8 mouse cellular contexts compared by ENCODE assay signal in the genomic region with DNA sequence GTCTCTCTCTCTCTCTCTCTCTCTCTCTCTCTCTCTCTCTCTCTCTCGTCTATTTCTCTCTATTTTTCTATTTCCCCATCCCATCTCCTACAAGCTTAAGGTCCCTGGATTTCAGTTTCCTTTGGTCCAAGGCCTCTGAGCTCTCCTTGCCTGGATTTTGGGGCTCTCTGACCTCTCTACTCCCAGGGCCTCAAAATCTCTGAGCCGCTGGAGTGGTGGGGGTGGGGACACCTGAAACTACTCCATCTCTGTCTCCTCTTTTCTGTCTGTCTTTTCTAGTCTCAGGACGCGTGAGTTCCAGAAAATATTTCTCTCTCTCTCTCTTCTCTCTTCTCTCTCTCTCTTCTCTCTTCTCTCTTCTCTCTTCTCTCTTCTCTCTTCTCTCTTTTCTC. TPM values are rescaled to one million over a fixed set of nuclear protein-coding genes. Genes with fewer than 3 reads are reported as not detected.
DNase-seq lines count a peak whose midpoint lies in the region; ATAC-seq lines count a peak whose summit lies in the region.

No protein-coding gene starts in this region.

- H3K4me2 ChIP-seq in kidney, embryonic 15.5 days: peak overlapping the region; percentile 77
- H3K4me2 ChIP-seq in embryonic facial prominence, embryonic 13.5 days: peak overlapping the region; percentile 72
- peak overlapping the region; percentile 67 for H3K4me2 ChIP-seq in intestine, embryonic 14.5 days (ENCODE audit: low read length)
- H3K4me2 ChIP-seq in neural tube, embryonic 12.5 days (replicated peaks): peak overlapping the region; percentile 82

- peak overlapping the region; percentile 67 for H3K27ac ChIP-seq in kidney, embryonic 15.5 days
- peak overlapping the region; percentile 92 for H3K27ac ChIP-seq in embryonic facial prominence, embryonic 13.5 days
- peak overlapping the region; percentile 83 for H3K27ac ChIP-seq in intestine, embryonic 14.5 days (ENCODE audit: low read depth)
- peak overlapping the region; percentile 79 for H3K27ac ChIP-seq in neural tube, embryonic 12.5 days

- H3K9ac ChIP-seq in kidney, embryonic 15.5 days: 0 out of 2 replicates have a peak overlapping the region, but pooled peaks have one; percentile 15
- peak overlapping the region; percentile 86 for H3K9ac ChIP-seq in embryonic facial prominence, embryonic 13.5 days
- peak overlapping the region; percentile 72 for H3K9ac ChIP-seq in intestine, embryonic 14.5 days (ENCODE audit: low read length)
- H3K9ac ChIP-seq in neural tube, embryonic 12.5 days: peak overlapping the region; percentile 82

- no peaks in the 10 kb centered on the region for H3K36me3 ChIP-seq in kidney, embryonic 15.5 days
- H3K36me3 ChIP-seq in embryonic facial prominence, embryonic 13.5 days: peaks cover 6% of the 10 kb centered on the region
- no peaks in the 10 kb centered on the region for H3K36me3 ChIP-seq in intestine, embryonic 14.5 days (ENCODE audit: control insufficient read depth, insufficient read depth, low read length)
- H3K36me3 ChIP-seq in neural tube, embryonic 12.5 days: no peaks in the 10 kb centered on the region

- DNase-seq in kidney, postnatal 14 days: no peak
- DNase-seq in intestine, embryonic 14.5 days (ENCODE audit: low spot score): peak; percentile 67
- no peak for DNase-seq in cerebellum, adult 8-10 months
- no peak for DNase-seq in ovary, postnatal 10 days (ENCODE audit: low spot score)
- DNase-seq in urinary bladder, adult 2 months (ENCODE audit: low spot score): no peak

- no peak for ATAC-seq in kidney, embryonic 15.5 days (replicated peaks; ENCODE audit: low FRiP score)
- no peak for ATAC-seq in embryonic facial prominence, embryonic 13.5 days (ENCODE audit: insufficient number of reproducible peaks, insufficient read depth, low FRiP score, low TSS enrichment, low read depth)
- no peak for ATAC-seq in intestine, embryonic 14.5 days (replicated peaks; ENCODE audit: low FRiP score, low TSS enrichment, low read depth)
- peak; percentile 18 for ATAC-seq in neural tube, embryonic 12.5 days (ENCODE audit: low FRiP score, low read depth)

- H3K9me3 ChIP-seq in kidney, embryonic 15.5 days (replicated peaks): no peaks in the 10 kb centered on the region
- no peaks in the 10 kb centered on the region for H3K9me3 ChIP-seq in embryonic facial prominence, embryonic 13.5 days
- no peaks in the 10 kb centered on the region for H3K9me3 ChIP-seq in intestine, embryonic 14.5 days (ENCODE audit: control insufficient read depth, low read length)
- no peaks in the 10 kb centered on the region for H3K9me3 ChIP-seq in neural tube, embryonic 12.5 days

- WGBS in kidney, embryonic 15.5 days: 1% methylated on average over 4 of the region's 4 CpGs
- WGBS in embryonic facial prominence, embryonic 13.5 days: 1% methylated on average over 4 of the region's 4 CpGs
- WGBS in intestine, embryonic 14.5 days: 4% methylated on average over 4 of the region's 4 CpGs
- 0% methylated on average over 4 of the region's 4 CpGs for WGBS in neural tube, embryonic 12.5 days

- peak overlapping the region; percentile 66 for H3K4me3 ChIP-seq in kidney, embryonic 15.5 days (replicated peaks)
- peak overlapping the region; percentile 68 for H3K4me3 ChIP-seq in embryonic facial prominence, embryonic 13.5 days
- H3K4me3 ChIP-seq in intestine, embryonic 14.5 days (ENCODE audit: low read depth, low read length): peak overlapping the region; percentile 60
- H3K4me3 ChIP-seq in neural tube, embryonic 12.5 days: peak overlapping the region; percentile 71

- peaks cover 26% of the 10 kb centered on the region for H3K27me3 ChIP-seq in kidney, embryonic 15.5 days
- peaks cover 9% of the 10 kb centered on the region for H3K27me3 ChIP-seq in embryonic facial prominence, embryonic 13.5 days
- no peaks in the 10 kb centered on the region; the same call in 1 of the 2 replicates for H3K27me3 ChIP-seq in intestine, embryonic 14.5 days (replicated peaks; ENCODE audit: control insufficient read depth, insufficient read depth, low read length)
- peaks cover 4% of the 10 kb centered on the region; the same call in 1 of the 2 replicates for H3K27me3 ChIP-seq in neural tube, embryonic 12.5 days (replicated peaks)

- peaks cover 39% of the 10 kb centered on the region for H3K4me1 ChIP-seq in kidney, embryonic 15.5 days
- H3K4me1 ChIP-seq in embryonic facial prominence, embryonic 13.5 days: peaks cover 23% of the 10 kb centered on the region
- H3K4me1 ChIP-seq in intestine, embryonic 14.5 days (replicated peaks; ENCODE audit: control insufficient read depth, insufficient read depth, low read length): peaks cover 16% of the 10 kb centered on the region; the same call in 1 of the 2 replicates
- H3K4me1 ChIP-seq in neural tube, embryonic 12.5 days: peaks cover 15% of the 10 kb centered on the region

RNA-seq across cellular contexts. Expression of a gene that starts 0.5 kb away (rescaled TPM):
- polyA plus RNA-seq in kidney, embryonic 15.5 days (2015; fragmentation: Nextera tagmentation; extraction: Ambion mirVana): 0.90 and 1.00 TPM in 2 replicates
- 3.3 and 3.7 TPM in 2 replicates for polyA plus RNA-seq in embryonic facial prominence, embryonic 13.5 days (2015; fragmentation: Nextera tagmentation; extraction: Ambion mirVana)
- 1.9 and 2.7 TPM in 2 replicates for polyA plus RNA-seq in intestine, embryonic 14.5 days (2014; fragmentation: Nextera tagmentation; extraction: Ambion mirVana)
- polyA plus RNA-seq in neural tube, embryonic 12.5 days (2016; fragmentation: Nextera tagmentation; extraction: Ambion mirVana): 2.3 and 3.8 TPM in 2 replicates
- 11.8 and 21.5 TPM in 2 replicates for polyA plus RNA-seq in urinary bladder, adult 2 months (2012; rRNA removed)

RNA-seq across cellular contexts. Expression of a gene that starts 43.2 kb away (rescaled TPM):
- 0.06 and 0.27 TPM in 2 replicates for polyA plus RNA-seq in kidney, embryonic 15.5 days (2015; fragmentation: Nextera tagmentation; extraction: Ambion mirVana)
- polyA plus RNA-seq in embryonic facial prominence, embryonic 13.5 days (2015; fragmentation: Nextera tagmentation; extraction: Ambion mirVana): 0.17 TPM in 1 of 2 replicates, not detected in the other
- 0.36 and 0.70 TPM in 2 replicates for polyA plus RNA-seq in intestine, embryonic 14.5 days (2014; fragmentation: Nextera tagmentation; extraction: Ambion mirVana)
- polyA plus RNA-seq in neural tube, embryonic 12.5 days (2016; fragmentation: Nextera tagmentation; extraction: Ambion mirVana): 0.24 and 0.25 TPM in 2 replicates
- polyA plus RNA-seq in urinary bladder, adult 2 months (2012; rRNA removed): 1.6 and 2.4 TPM in 2 replicates

RNA-seq across cellular contexts. Expression of a gene that starts 43.3 kb away (rescaled TPM):
- 78.3 and 93.8 TPM in 2 replicates for polyA plus RNA-seq in kidney, embryonic 15.5 days (2015; fragmentation: Nextera tagmentation; extraction: Ambion mirVana)
- polyA plus RNA-seq in embryonic facial prominence, embryonic 13.5 days (2015; fragmentation: Nextera tagmentation; extraction: Ambion mirVana): 43.3 and 44.7 TPM in 2 replicates
- 182 and 192 TPM in 2 replicates for polyA plus RNA-seq in intestine, embryonic 14.5 days (2014; fragmentation: Nextera tagmentation; extraction: Ambion mirVana)
- polyA plus RNA-seq in neural tube, embryonic 12.5 days (2016; fragmentation: Nextera tagmentation; extraction: Ambion mirVana): 33.9 and 37.2 TPM in 2 replicates
- polyA plus RNA-seq in urinary bladder, adult 2 months (2012; rRNA removed): 303 and 327 TPM in 2 replicates

RNA-seq across cellular contexts. Expression of a gene that starts 58.3 kb away (rescaled TPM):
- 1.9 and 2.3 TPM in 2 replicates for polyA plus RNA-seq in kidney, embryonic 15.5 days (2015; fragmentation: Nextera tagmentation; extraction: Ambion mirVana)
- polyA plus RNA-seq in embryonic facial prominence, embryonic 13.5 days (2015; fragmentation: Nextera tagmentation; extraction: Ambion mirVana): 5.5 and 7.5 TPM in 2 replicates
- polyA plus RNA-seq in intestine, embryonic 14.5 days (2014; fragmentation: Nextera tagmentation; extraction: Ambion mirVana): 2.5 and 3.1 TPM in 2 replicates
- 7.1 and 8.2 TPM in 2 replicates for polyA plus RNA-seq in neural tube, embryonic 12.5 days (2016; fragmentation: Nextera tagmentation; extraction: Ambion mirVana)
- 0.15 TPM in 1 of 2 replicates, not detected in the other for polyA plus RNA-seq in urinary bladder, adult 2 months (2012; rRNA removed)

Comparison
In these comparisons a context has a peak if more than half of its experiments do, and no peak if none do; other contexts are left out.
1. H3K9ac ChIP-seq: peak in every context shown above with its lines; median percentile 86 in embryonic facial prominence, embryonic 13.5 days; 82 in neural tube, embryonic 12.5 days; 72 in intestine, embryonic 14.5 days; 15 in kidney, embryonic 15.5 days.